Mouse (Mus musculus) small intestine, adult 2 months (tissue): ENCODE data around the gene Fthl17f. TPM values are rescaled to one million over a fixed set of nuclear protein-coding genes. Genes with fewer than 3 reads are reported as not detected.
"Not testable (repeated sequence)": the region's sequence is repeated elsewhere in the genome, so short reads cannot be mapped to it uniquely, and the experiment has no call there.

Experiments
- H3K27ac ChIP-seq: fragments of 200-500 bp; 2 replicates; pipeline ENCODE4 v1.5.1; 2012; ENCODE audit warnings: low read depth, low read length, control low read depth, inconsistent platforms; ENCODE audit not compliant: insufficient read depth
- H3K27me3 ChIP-seq: fragments of 200-500 bp; 2 replicates; pipeline ENCODE4 v1.6.1; 2012; ENCODE audit warnings: mild to moderate bottlenecking, moderate library complexity, low read length, inconsistent platforms; ENCODE audit not compliant: control insufficient read depth, insufficient read depth
- H3K36me3 ChIP-seq: fragments of 200-500 bp; 2 replicates; pipeline ENCODE4 v1.6.1; 2012; ENCODE audit warnings: mild to moderate bottlenecking, low read length, control low read depth, inconsistent platforms; ENCODE audit not compliant: control insufficient read depth, insufficient read depth
- H3K4me1 ChIP-seq: fragments of 200-500 bp; 2 replicates; pipeline ENCODE4 v1.6.1; 2012; ENCODE audit warnings: low read length, inconsistent platforms, mixed read lengths; ENCODE audit not compliant: control insufficient read depth, insufficient read depth, insufficient read length
- H3K4me3 ChIP-seq: fragments of 200-500 bp; 2 replicates; pipeline ENCODE4 v1.5.1; 2012; ENCODE audit warnings: low read depth, mild to moderate bottlenecking, control low read depth, inconsistent platforms, low read length, moderate library complexity
- CTCF ChIP-seq: fragments of 200-500 bp; IDR thresholded peaks from 2 replicates; pipeline ENCODE4 v1.5.1; 2012; ENCODE audit warnings: low read depth, mild to moderate bottlenecking, control low read depth, inconsistent platforms, low read length, moderate library complexity, mixed read lengths; ENCODE audit not compliant: insufficient replicate concordance, insufficient read length; ENCODE audit errors: extremely low read depth
- POLR2A ChIP-seq: fragments of 200-500 bp; IDR thresholded peaks from 2 replicates; pipeline ENCODE4 v1.6.1; 2012; ENCODE audit warnings: low read depth, mild to moderate bottlenecking, control low read depth, inconsistent platforms, low read length, moderate library complexity
- WGBS: fragments of 180-500 bp; shearing (Covaris S2); methylation state at CpG from one replicate; pipeline ENCODE4 v1.1.7; 2018; 5-methylcytosine and 5-hydroxymethylcytosine counted together
- polyA plus RNA-seq: library from polyadenylated mRNA; depleted of rRNA; stranded (reverse); fragments of >200 nt; gene quantifications from 2 replicates; pipeline ENCODE4 v1.2.3, GENCODE M21; 2012; rRNA removed

Fthl17f gene
- not detected in 2 replicates for polyA plus RNA-seq

DNA sequence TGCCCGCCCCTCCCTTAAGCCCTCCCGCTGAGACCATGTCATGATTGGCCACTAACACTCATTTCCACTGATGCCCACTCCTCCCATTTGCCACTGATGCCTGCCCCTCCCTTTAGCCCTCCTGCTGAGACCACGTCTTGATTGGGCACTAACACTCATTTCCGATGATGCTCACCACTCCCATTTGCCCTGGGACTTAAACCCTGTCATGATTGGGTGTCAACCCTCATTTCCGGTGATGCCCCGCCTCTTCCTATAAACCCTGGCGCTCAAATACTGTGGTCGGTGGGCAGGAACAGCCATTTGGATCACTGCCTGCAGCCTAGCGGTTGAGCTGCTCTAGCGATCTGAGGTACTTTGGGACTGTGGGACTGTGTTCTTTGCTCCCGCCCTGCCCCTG lies at the start of gene Fthl17f:
Fthl17f (plus strand) TSS at position 301 of the 400 bp plus-strand sequence.
- not testable (repeated sequence) for H3K27me3 ChIP-seq, H3K27ac ChIP-seq, H3K36me3 ChIP-seq, H3K4me3 ChIP-seq, H3K4me1 ChIP-seq
- 91% methylated on average over 11 of the region's 11 CpGs for WGBS

DNA sequence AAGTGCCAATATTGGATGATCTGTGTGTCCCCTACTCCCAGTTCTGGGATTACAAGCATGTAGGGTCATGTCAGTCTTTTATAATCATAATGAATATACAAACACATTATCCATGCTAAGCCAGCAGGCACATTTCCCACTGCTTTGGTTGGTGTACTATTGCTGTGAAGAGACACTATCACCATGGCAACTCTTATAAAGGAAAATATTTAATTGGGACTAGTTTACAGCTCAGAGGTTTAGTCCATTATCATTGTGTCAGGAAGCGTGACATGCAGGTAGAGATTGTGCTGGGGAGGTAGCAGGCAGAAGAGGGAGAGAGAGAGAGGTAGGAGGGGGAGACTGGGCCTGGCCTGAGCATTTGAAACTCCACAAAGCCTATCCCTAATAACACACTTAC lies 46.7 kb upstream of the Fthl17f start:
- Histone ChIP-seq H3K27ac (no peak overlapping the region), H3K4me1 (no peaks in the 10 kb centered on the region), H3K36me3 (no peaks in the 10 kb centered on the region), H3K27me3 (no peaks in the 10 kb centered on the region), H3K4me3 (no peak overlapping the region)
- WGBS: 40% methylated on average over 1 of the region's 1 CpGs
- TF ChIP-seq CTCF: no peak

GRCm38 (mm10) chrX:9019481-9019880 lies 43.3 kb upstream of the Fthl17f start:
- TF ChIP-seq CTCF (no peak), POLR2A (no peak)
- Histone ChIP-seq H3K27me3 (no peaks in the 10 kb centered on the region), H3K4me3 (no peak overlapping the region), H3K27ac (no peak overlapping the region), H3K36me3 (no peaks in the 10 kb centered on the region), H3K4me1 (no peaks in the 10 kb centered on the region)
- 53% methylated on average over 10 of the region's 10 CpGs for WGBS

- H3K36me3 ChIP-seq, H3K27ac ChIP-seq, H3K4me3 ChIP-seq, H3K4me1 ChIP-seq, H3K27me3 ChIP-seq: not testable (repeated sequence)
- WGBS: 80% methylated on average over 1 of the region's 10 CpGs
These were observed 29.6 kb upstream of the Fthl17f start, which contains the start of gene Fthl17e for GRCm38 (mm10) chrX:9033193-9033592. Gene Fthl17e (plus strand): TSS chrX:9033493.

DNA sequence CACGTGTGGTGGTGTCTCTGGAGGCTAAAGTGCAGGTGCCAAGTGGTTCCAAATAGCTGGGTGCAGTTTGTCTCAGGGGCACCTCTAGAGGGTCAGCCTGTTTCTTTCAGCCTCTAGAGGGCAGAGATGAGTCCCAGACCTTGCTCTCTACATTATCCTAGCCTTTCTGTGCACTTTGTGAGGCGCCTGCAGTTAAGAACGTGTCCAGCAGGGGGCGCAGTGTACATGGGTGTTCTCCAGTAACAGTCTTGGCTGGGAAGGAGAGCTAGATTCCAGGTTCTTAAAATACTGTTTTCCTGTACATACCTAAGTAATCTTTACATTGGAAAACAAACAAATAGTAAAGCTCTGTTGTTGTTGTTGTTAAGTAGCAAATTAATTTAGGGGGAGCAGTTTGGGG lies 21.2 kb upstream of the Fthl17f start:
- WGBS: 41% methylated on average over 3 of the region's 4 CpGs
- not testable (repeated sequence) for H3K4me3 ChIP-seq, H3K4me1 ChIP-seq, H3K27me3 ChIP-seq, H3K36me3 ChIP-seq, H3K27ac ChIP-seq

DNA sequence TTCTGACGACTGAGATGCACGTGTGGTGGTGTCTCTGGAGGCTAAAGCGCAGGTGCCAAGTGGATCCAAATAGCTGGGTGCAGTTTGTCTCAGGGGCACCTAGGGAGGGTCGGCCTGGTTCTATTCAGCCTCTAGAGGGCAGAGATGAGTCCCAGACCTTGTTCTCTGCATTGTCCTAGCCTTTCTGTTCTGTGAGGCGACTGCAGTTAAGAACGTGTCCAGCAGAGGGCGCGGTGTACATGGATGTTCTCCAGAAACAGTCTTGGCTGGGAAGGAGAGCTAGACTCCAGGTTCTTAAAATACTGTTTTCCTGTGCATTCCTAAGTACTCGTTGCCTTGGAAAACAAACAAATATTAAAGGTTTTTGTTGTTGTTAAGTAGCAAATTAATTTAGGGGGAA lies 1.9 kb upstream of the Fthl17f start:
- not testable (repeated sequence) for H3K27ac ChIP-seq, H3K36me3 ChIP-seq, H3K4me3 ChIP-seq, H3K4me1 ChIP-seq, H3K27me3 ChIP-seq
- 24% methylated on average over 8 of the region's 9 CpGs for WGBS

- 87% methylated on average over 4 of the region's 4 CpGs for whole genome bisulfite sequencing
- no peaks in the 10 kb centered on the region for H3K27me3 ChIP-seq
- H3K27ac ChIP-seq: no peak overlapping the region
- no peaks in the 10 kb centered on the region for H3K4me1 ChIP-seq
- H3K36me3 ChIP-seq: no peaks in the 10 kb centered on the region
- H3K4me3 ChIP-seq: no peak overlapping the region
- TF ChIP-seq POLR2A: no peak
- TF ChIP-seq CTCF: no peak
These were observed 714 bp upstream of the Fthl17f start for GRCm38 (mm10) chrX:9062101-9062500.

GRCm38 (mm10) chrX:9077699-9078098 lies 14.9 kb downstream of the Fthl17f start:
- not testable (repeated sequence) for H3K36me3 ChIP-seq, H3K27me3 ChIP-seq, H3K4me3 ChIP-seq, H3K4me1 ChIP-seq, H3K27ac ChIP-seq
- 10% methylated on average over 10 of the region's 10 CpGs for WGBS

- H3K36me3 ChIP-seq, H3K27ac ChIP-seq, H3K4me1 ChIP-seq, H3K27me3 ChIP-seq, H3K4me3 ChIP-seq: not testable (repeated sequence)
These were observed 32.3 kb downstream of the Fthl17f start for GRCm38 (mm10) chrX:9095066-9095465.
